Mouse (Mus musculus): Measurements from ENCODE around the gene Hnrnpd. TPM values are rescaled to one million over a fixed set of nuclear protein-coding genes. Genes with fewer than 3 reads are reported as not detected.
A peak's percentile ranks its signal among the peaks of the same experiment; 100 is the strongest.

The Hnrnpd gene
- total RNA-seq, 2 experiments from 2014 or later: 205 to 208 TPM

GRCm38 (mm10) chr5:99959236-99959936 lies 19.4 kb downstream of the Hnrnpd start:
- DNase-seq: no peak

- no peak for DNase-seq
These were observed 20.1 kb downstream of the Hnrnpd start for GRCm38 (mm10) chr5:99958666-99959065.

- no peak for DNase-seq
These were observed 24.9 kb downstream of the Hnrnpd start for GRCm38 (mm10) chr5:99953883-99954282.

- DNase-seq: no peak
These were observed 26.2 kb downstream of the Hnrnpd start for GRCm38 (mm10) chr5:99952513-99952912.

- DNase-seq: no peak
These were observed 36.8 kb downstream of the Hnrnpd start for GRCm38 (mm10) chr5:99941776-99942502.

GRCm38 (mm10) chr5:99941273-99941672 lies 37.5 kb downstream of the Hnrnpd start:
- no peak for DNase-seq

GRCm38 (mm10) chr5:99939440-99939839 lies 39.3 kb downstream of the Hnrnpd start:
- DNase-seq: no peak

- DNase-seq: no peak
These were observed 46.8 kb downstream of the Hnrnpd start for GRCm38 (mm10) chr5:99931910-99932309.

GRCm38 (mm10) chr5:99927951-99928350 lies 50.8 kb downstream of the Hnrnpd start:
- no peak for DNase-seq

- no peak for DNase-seq
These were observed 56.7 kb downstream of the Hnrnpd start for GRCm38 (mm10) chr5:99922033-99922432.

GRCm38 (mm10) chr5:99915494-99915893 lies 63.2 kb downstream of the Hnrnpd start:
- no peak for DNase-seq

- peak; percentile 92 to 95 for DNase-seq
These were observed 72.4 kb downstream of the Hnrnpd start, which contains the start of gene Vamp9 for GRCm38 (mm10) chr5:99906181-99906956. TSS of gene Vamp9 (plus strand) at chr5:99906254.

Other genes starting within 250 kb of the Hnrnpd start
- gene Rasgef1b, start 249.9 kb downstream of the Hnrnpd start, total RNA-seq (2021): 10 to 100 TPM; 12.4 to 13.1 TPM
- gene Vamp9, start 72.7 kb downstream of the Hnrnpd start, total RNA-seq (2021): 1 to 10 TPM; 1.0 to 1.3 TPM
- gene 4930524J08Rik, start 123 bp upstream of the Hnrnpd start, total RNA-seq (2021): 1 to 10 TPM; 1.9 to 2.3 TPM
- 100 to 1,000 TPM; 182 to 190 TPM for gene Hnrnpdl, start 60.7 kb upstream of the Hnrnpd start, total RNA-seq (2021)
- gene Enoph1, start 61.0 kb upstream of the Hnrnpd start, total RNA-seq (2021): 10 to 100 TPM; 53.8 to 56.6 TPM
- gene Tmem150c, start 180.9 kb upstream of the Hnrnpd start, total RNA-seq (2021): 10 to 100 TPM; 77.4 to 83.2 TPM